Mouse (Mus musculus) hindbrain, embryonic 16.5 days (tissue): ENCODE measurements at regions not wholly inside any gene's neighbourhood (a gene's known extent, or its start where the extent isn't known, plus 50 kb on each side); places are given as distances from the start of the nearest gene placed in this dataset.

Source experiments
- ATAC-seq: fragments of 200-750 bp; cut with Nextera tagmentation; 2 replicates; pipeline ENCODE4 v1.8.0; 2017; ENCODE audit warnings: moderate TSS enrichment, moderate library complexity
- H3K27ac ChIP-seq: fragments of 300-500 bp; sonication (generic); 2 replicates; pipeline ENCODE4 v1.5.1; 2014; ENCODE audit warnings: low read depth, mild to moderate bottlenecking, control low read depth, low read length, moderate library complexity
- H3K27me3 ChIP-seq: fragments of 300-500 bp; sonication (generic); replicated peaks from 2 replicates; pipeline ENCODE4 v1.6.1; 2014; ENCODE audit warnings: low read length; ENCODE audit not compliant: control insufficient read depth, insufficient read depth
- H3K36me3 ChIP-seq: fragments of 300-500 bp; sonication (generic); 2 replicates; pipeline ENCODE4 v1.6.1; 2014; ENCODE audit warnings: mild to moderate bottlenecking, low read length, moderate library complexity, mixed read lengths; ENCODE audit not compliant: control insufficient read depth, insufficient read depth
- H3K4me1 ChIP-seq: fragments of 300-500 bp; sonication (generic); 2 replicates; pipeline ENCODE4 v1.6.1; 2014; ENCODE audit warnings: low read depth, low read length; ENCODE audit not compliant: control insufficient read depth, insufficient read depth
- H3K4me2 ChIP-seq: fragments of 300-500 bp; sonication (generic); 2 replicates; pipeline ENCODE4 v1.6.1; 2014; ENCODE audit warnings: mild to moderate bottlenecking, low read length, control low read depth, moderate library complexity
- H3K4me3 ChIP-seq: fragments of 300-500 bp; sonication (generic); 2 replicates; pipeline ENCODE4 v1.5.1; 2014; ENCODE audit warnings: mild to moderate bottlenecking, low read length, control low read depth, moderate library complexity
- H3K9ac ChIP-seq: fragments of 300-500 bp; sonication (generic); 2 replicates; pipeline ENCODE4 v1.6.1; 2014; ENCODE audit warnings: low read depth, mild to moderate bottlenecking, control low read depth, low read length, moderate library complexity
- H3K9me3 ChIP-seq: fragments of 300-500 bp; sonication (generic); 2 replicates; pipeline ENCODE4 v1.6.1; 2014; ENCODE audit warnings: mild to moderate bottlenecking, low read length, moderate library complexity; ENCODE audit not compliant: control insufficient read depth
- WGBS: fragments of 180-500 bp; shearing (Covaris S2); extraction: QIAGEN DNeasy Blood & Tissue Kit; methylation state at CpG from one replicate; pipeline ENCODE4 v1.1.7; 2014; 5-methylcytosine and 5-hydroxymethylcytosine counted together

GRCm38 (mm10) chr14:94860191-94860590 lies 969.7 kb upstream of the Pcdh9 start:
- Histone ChIP-seq H3K36me3 (no peaks in the 10 kb centered on the region), H3K4me2 (no peak overlapping the region), H3K4me3 (no peak overlapping the region), H3K27ac (no peak overlapping the region), H3K4me1 (no peaks in the 10 kb centered on the region), H3K27me3 (no peaks in the 10 kb centered on the region), H3K9ac (no peak overlapping the region), H3K9me3 (no peaks in the 10 kb centered on the region)
- ATAC-seq: no peak

- H3K9ac ChIP-seq: no peak overlapping the region
- H3K36me3 ChIP-seq: no peaks in the 10 kb centered on the region
- no peak overlapping the region for H3K27ac ChIP-seq
- H3K4me1 ChIP-seq: no peaks in the 10 kb centered on the region
- no peak for ATAC-seq
- H3K9me3 ChIP-seq: no peaks in the 10 kb centered on the region
- no peak overlapping the region for H3K4me2 ChIP-seq
- H3K27me3 ChIP-seq: no peaks in the 10 kb centered on the region
- WGBS: 63% methylated on average over 2 of the region's 2 CpGs
- no peak overlapping the region for H3K4me3 ChIP-seq
Observed at GRCm38 (mm10) chr14:94869011-94869410, 978.5 kb upstream of the Pcdh9 start.

GRCm38 (mm10) chr14:94886054-94886453 lies 995.0 kb upstream of the 4921530L21Rik start:
- H3K4me1 ChIP-seq: no peaks in the 10 kb centered on the region
- H3K9me3 ChIP-seq: no peaks in the 10 kb centered on the region
- H3K9ac ChIP-seq: no peak overlapping the region
- 28% methylated on average over 3 of the region's 3 CpGs for WGBS
- no peak overlapping the region for H3K4me2 ChIP-seq
- no peak overlapping the region for H3K4me3 ChIP-seq
- no peaks in the 10 kb centered on the region for H3K36me3 ChIP-seq
- no peaks in the 10 kb centered on the region for H3K27me3 ChIP-seq
- peak; percentile 90 for ATAC-seq
- no peak overlapping the region for H3K27ac ChIP-seq

- Histone ChIP-seq H3K36me3 (no peaks in the 10 kb centered on the region), H3K4me1 (no peaks in the 10 kb centered on the region), H3K4me2 (no peak overlapping the region), H3K27ac (no peak overlapping the region), H3K9me3 (no peaks in the 10 kb centered on the region), H3K4me3 (no peak overlapping the region), H3K9ac (no peak overlapping the region), H3K27me3 (no peaks in the 10 kb centered on the region)
- no peak for ATAC-seq
- 76% methylated on average over 3 of the region's 3 CpGs for WGBS
Observed at GRCm38 (mm10) chr14:94895261-94895769, 985.7 kb upstream of the 4921530L21Rik start.

- Histone ChIP-seq H3K9me3 (no peaks in the 10 kb centered on the region), H3K9ac (no peak overlapping the region), H3K27ac (no peak overlapping the region), H3K4me1 (no peaks in the 10 kb centered on the region), H3K36me3 (no peaks in the 10 kb centered on the region), H3K27me3 (no peaks in the 10 kb centered on the region), H3K4me2 (peak overlapping the region; percentile 16), H3K4me3 (no peak overlapping the region)
- WGBS: 14% methylated on average over 6 of the region's 6 CpGs
- ATAC-seq: 0 out of 2 replicates have a peak, but pooled peaks have one; percentile 52
Observed at GRCm38 (mm10) chr14:94898667-94899281, 982.3 kb upstream of the 4921530L21Rik start.

GRCm38 (mm10) chr14:94912326-94912725 lies 968.7 kb upstream of the 4921530L21Rik start:
- 97% methylated on average over 1 of the region's 1 CpGs for WGBS
- H3K4me2 ChIP-seq: no peak overlapping the region
- H3K4me3 ChIP-seq: no peak overlapping the region
- no peak overlapping the region for H3K9ac ChIP-seq
- H3K27ac ChIP-seq: no peak overlapping the region
- no peaks in the 10 kb centered on the region for H3K36me3 ChIP-seq
- H3K4me1 ChIP-seq: no peaks in the 10 kb centered on the region
- no peaks in the 10 kb centered on the region for H3K27me3 ChIP-seq
- ATAC-seq: no peak
- H3K9me3 ChIP-seq: no peaks in the 10 kb centered on the region

GRCm38 (mm10) chr14:94941416-94941815 lies 939.6 kb upstream of the 4921530L21Rik start:
- H3K27me3 ChIP-seq: no peaks in the 10 kb centered on the region
- no peak overlapping the region for H3K4me3 ChIP-seq
- H3K36me3 ChIP-seq: no peaks in the 10 kb centered on the region
- no peak for ATAC-seq
- H3K9me3 ChIP-seq: no peaks in the 10 kb centered on the region
- 82% methylated on average over 3 of the region's 3 CpGs for WGBS
- H3K4me2 ChIP-seq: no peak overlapping the region
- H3K27ac ChIP-seq: no peak overlapping the region
- H3K4me1 ChIP-seq: no peaks in the 10 kb centered on the region
- no peak overlapping the region for H3K9ac ChIP-seq
